Mouse (Mus musculus) lung, postnatal 36 days (tissue): ENCODE measurements around the gene Malrd1.
"Not testable (repeated sequence)": the region's sequence is repeated elsewhere in the genome, so short reads cannot be mapped to it uniquely, and the experiment has no call there.

Experiments
- DNase-seq: peaks from one replicate; pipeline ENCODE4 v3.0.0; 2022; ENCODE audit warnings: mixed read lengths

Gene Malrd1

GRCm38 (mm10) chr2:15526241-15526924 lies at the start of gene Malrd1:
Malrd1 (plus strand) TSS chr2:15526479.
- DNase-seq = no peak

GRCm38 (mm10) chr2:15538643-15539042 lies 12.4 kb downstream of the Malrd1 start:
- peak; percentile 50 for DNase-seq

GRCm38 (mm10) chr2:15613327-15613948 lies 87.2 kb downstream of the Malrd1 start:
- no peak for DNase-seq

GRCm38 (mm10) chr2:15614026-15614425 lies 87.7 kb downstream of the Malrd1 start:
- no peak for DNase-seq

GRCm38 (mm10) chr2:15635761-15636160 lies 109.5 kb downstream of the Malrd1 start:
- no peak for DNase-seq

- no peak for DNase-seq
Measured at GRCm38 (mm10) chr2:15643864-15644263, 117.6 kb downstream of the Malrd1 start.

GRCm38 (mm10) chr2:15656388-15656787 lies 130.1 kb downstream of the Malrd1 start:
- no peak for DNase-seq

GRCm38 (mm10) chr2:15702977-15703376 lies 176.7 kb downstream of the Malrd1 start:
- no peak for DNase-seq

- DNase-seq = peak; percentile 0
Measured at GRCm38 (mm10) chr2:15740945-15741344, 214.7 kb downstream of the Malrd1 start.

GRCm38 (mm10) chr2:15744979-15745688 lies 218.9 kb downstream of the Malrd1 start:
- DNase-seq = no peak

GRCm38 (mm10) chr2:15784818-15785217 lies 258.5 kb downstream of the Malrd1 start:
- no peak for DNase-seq

GRCm38 (mm10) chr2:15815724-15816123 lies 289.4 kb downstream of the Malrd1 start:
- no peak for DNase-seq

- DNase-seq = no peak
Measured at GRCm38 (mm10) chr2:15869380-15869779, 343.1 kb downstream of the Malrd1 start.

GRCm38 (mm10) chr2:15893418-15894120 lies 367.3 kb downstream of the Malrd1 start:
- DNase-seq = no peak

- no peak for DNase-seq
Measured at GRCm38 (mm10) chr2:15925432-15925831, 399.2 kb downstream of the Malrd1 start.

GRCm38 (mm10) chr2:15926041-15926440 lies 399.8 kb downstream of the Malrd1 start:
- no peak for DNase-seq

GRCm38 (mm10) chr2:15931479-15931878 lies 405.2 kb downstream of the Malrd1 start:
- no peak for DNase-seq

- no peak for DNase-seq
Measured at GRCm38 (mm10) chr2:15931924-15932323, 405.6 kb downstream of the Malrd1 start.

GRCm38 (mm10) chr2:15932340-15932739 lies 406.1 kb downstream of the Malrd1 start:
- no peak for DNase-seq

GRCm38 (mm10) chr2:16002925-16003324 lies 476.6 kb downstream of the Malrd1 start:
- no peak for DNase-seq

- not testable (repeated sequence) for DNase-seq
Measured at GRCm38 (mm10) chr2:16017046-16017445, 490.8 kb downstream of the Malrd1 start.

GRCm38 (mm10) chr2:16017719-16018118 lies 491.4 kb downstream of the Malrd1 start:
- not testable (repeated sequence) for DNase-seq

GRCm38 (mm10) chr2:16029752-16030151 lies 503.5 kb downstream of the Malrd1 start:
- DNase-seq = peak; percentile 2
